Mouse (Mus musculus) adrenal gland, adult 2 months (tissue): ENCODE data around the gene Scgb1a1. TPM values are rescaled to one million over a fixed set of nuclear protein-coding genes. Genes with fewer than 3 reads are reported as not detected.
"Not testable (repeated sequence)": the region's sequence is repeated elsewhere in the genome, so short reads cannot be mapped to it uniquely, and the experiment has no call there.

Experiments
- DNase-seq: peaks from one replicate; pipeline ENCODE4 v3.0.0; 2021
- polyA plus RNA-seq: library from polyadenylated mRNA; depleted of rRNA; stranded (reverse); fragments of >200 nt; gene quantifications from 2 replicates; pipeline ENCODE4 v1.2.3, GENCODE M21; 2012
- total RNA-seq, 2 experiments: library from RNA; stranded (reverse); gene quantifications; 2 replicates each; pipeline ENCODE4 v1.2.3; 2021

The Scgb1a1 gene
- total and polyA plus RNA-seq, 3 experiments, result not detected

- no peak for DNase-seq
These were observed 20.5 kb downstream of the Scgb1a1 start for GRCm38 (mm10) chr19:9067292-9067691.

- no peak for DNase-seq
These were observed 21.9 kb downstream of the Scgb1a1 start for GRCm38 (mm10) chr19:9065621-9066561.

- no peak for DNase-seq
These were observed 23.9 kb downstream of the Scgb1a1 start for GRCm38 (mm10) chr19:9063831-9064230.

- DNase-seq, result peak; percentile 61
These were observed 24.9 kb downstream of the Scgb1a1 start for GRCm38 (mm10) chr19:9062822-9063221.

- peak; percentile 92 for DNase-seq
These were observed 26.4 kb downstream of the Scgb1a1 start for GRCm38 (mm10) chr19:9061221-9061893.

GRCm38 (mm10) chr19:9060103-9060502, 27.7 kb downstream of the Scgb1a1 start:
- peak; percentile 38 for DNase-seq

- DNase-seq, result peak; percentile 51
These were observed 28.4 kb downstream of the Scgb1a1 start for GRCm38 (mm10) chr19:9059391-9059790.

GRCm38 (mm10) chr19:9058944-9059343, 28.8 kb downstream of the Scgb1a1 start:
- DNase-seq, result no peak

- peak; percentile 46 for DNase-seq
These were observed 29.4 kb downstream of the Scgb1a1 start for GRCm38 (mm10) chr19:9058331-9058884.

- no peak for DNase-seq
These were observed 30.1 kb downstream of the Scgb1a1 start for GRCm38 (mm10) chr19:9057679-9058078.

GRCm38 (mm10) chr19:9055703-9056355, 31.9 kb downstream of the Scgb1a1 start:
- no peak for DNase-seq

- no peak for DNase-seq
These were observed 32.6 kb downstream of the Scgb1a1 start for GRCm38 (mm10) chr19:9055153-9055552.

GRCm38 (mm10) chr19:9052803-9053431, 34.8 kb downstream of the Scgb1a1 start:
- DNase-seq, result peak; percentile 88

- DNase-seq, result not testable (repeated sequence)
These were observed 35.8 kb downstream of the Scgb1a1 start for GRCm38 (mm10) chr19:9051985-9052384.

GRCm38 (mm10) chr19:9050294-9051229, 37.2 kb downstream of the Scgb1a1 start:
- DNase-seq, result no peak

- DNase-seq, result peak; percentile 60
These were observed 38.6 kb downstream of the Scgb1a1 start for GRCm38 (mm10) chr19:9048981-9049687.

- DNase-seq, result no peak
These were observed 39.8 kb downstream of the Scgb1a1 start for GRCm38 (mm10) chr19:9047946-9048387.

GRCm38 (mm10) chr19:9047207-9047945, 40.4 kb downstream of the Scgb1a1 start:
- no peak for DNase-seq

GRCm38 (mm10) chr19:9044291-9044690, 43.5 kb downstream of the Scgb1a1 start:
- no peak for DNase-seq
